Mouse (Mus musculus) regulatory T cell (primary cell): ENCODE data around the gene Arpc1a.
"Not testable (repeated sequence)": the region's sequence is repeated elsewhere in the genome, so short reads cannot be mapped to it uniquely, and the experiment has no call there.

Source experiments
- in situ Hi-C: fragments of 300-600 bp; cut with MboI, MseI; formaldehyde crosslinking; loops from one replicate; pipeline ENCODE4 v1.15.1; 2025; ENCODE audit warnings: high pct_unique_total_duplicates

Gene Arpc1a

GRCm38 (mm10) chr5:145083632-145084451 lies at the start of gene Arpc1a, which contains the start of gene Kpna7:
Gene Arpc1a (plus strand): TSS chr5:145083830.
Gene Kpna7 (minus strand): TSS chr5:145084030.
- in situ Hi-C loops: no loop called here

GRCm38 (mm10) chr5:145041628-145042027 lies 42.0 kb upstream of the Arpc1a start:
- in situ Hi-C loops: no loop called here

- in situ Hi-C loops: not testable (repeated sequence)
These were observed 40.9 kb upstream of the Arpc1a start, which contains the start of gene 1700018F24Rik for GRCm38 (mm10) chr5:145042690-145043089. Gene 1700018F24Rik (plus strand): TSS chr5:145042990.

GRCm38 (mm10) chr5:145054187-145054586 lies 29.4 kb upstream of the Arpc1a start:
- in situ Hi-C loops: not testable (repeated sequence)

GRCm38 (mm10) chr5:145057907-145058306 lies 25.7 kb upstream of the Arpc1a start:
- in situ Hi-C loops: no loop called here

- in situ Hi-C loops: no loop called here
These were observed 24.9 kb upstream of the Arpc1a start for GRCm38 (mm10) chr5:145058722-145059121.

GRCm38 (mm10) chr5:145059524-145059923 lies 24.1 kb upstream of the Arpc1a start:
- in situ Hi-C loops: no loop called here

- in situ Hi-C loops: loop anchor here (10.0 kb wide), 1 partner anchor 1400 kb away; no protein-coding TSS in a partner anchor
These were observed 18.8 kb upstream of the Arpc1a start for GRCm38 (mm10) chr5:145064765-145065340.

- in situ Hi-C loops: loop anchor here (10.0 kb wide), 1 partner anchor 1396 kb away; no protein-coding TSS in a partner anchor
These were observed 14.8 kb upstream of the Arpc1a start for GRCm38 (mm10) chr5:145068863-145069262.

GRCm38 (mm10) chr5:145069707-145070106 lies 13.9 kb upstream of the Arpc1a start:
- in situ Hi-C loops: loop anchor here (10.0 kb wide), 1 partner anchor 1395 kb away; no protein-coding TSS in a partner anchor

GRCm38 (mm10) chr5:145071342-145071741 lies 12.3 kb upstream of the Arpc1a start:
- in situ Hi-C loops: no loop called here

GRCm38 (mm10) chr5:145075081-145075480 lies 8.5 kb upstream of the Arpc1a start:
- in situ Hi-C loops: no loop called here

GRCm38 (mm10) chr5:145081866-145082613 lies 1.6 kb upstream of the Arpc1a start:
- in situ Hi-C loops: no loop called here

- in situ Hi-C loops: not testable (repeated sequence)
These were observed 429 bp upstream of the Arpc1a start for GRCm38 (mm10) chr5:145083201-145083600.

GRCm38 (mm10) chr5:145084822-145085221 lies 1.2 kb downstream of the Arpc1a start:
- in situ Hi-C loops: no loop called here

GRCm38 (mm10) chr5:145088186-145088585 lies 4.6 kb downstream of the Arpc1a start:
- in situ Hi-C loops: no loop called here

- in situ Hi-C loops: loop anchor here (10.0 kb wide), 2 partner anchors 305 to 1585 kb away; no protein-coding TSS in a partner anchor
These were observed 6.2 kb downstream of the Arpc1a start for GRCm38 (mm10) chr5:145089878-145090277.

- in situ Hi-C loops: loop anchor here (10.0 kb wide), 2 partner anchors 311 to 1591 kb away; no protein-coding TSS in a partner anchor
These were observed 12.6 kb downstream of the Arpc1a start for GRCm38 (mm10) chr5:145096195-145096594.

GRCm38 (mm10) chr5:145098340-145098821 lies 14.8 kb downstream of the Arpc1a start:
- in situ Hi-C loops: loop anchor here (10.0 kb wide), 2 partner anchors 314 to 1594 kb away; no protein-coding TSS in a partner anchor

- in situ Hi-C loops: no loop called here
These were observed 17.3 kb downstream of the Arpc1a start for GRCm38 (mm10) chr5:145100960-145101359.

GRCm38 (mm10) chr5:145101451-145101850 lies 17.8 kb downstream of the Arpc1a start:
- in situ Hi-C loops: not testable (repeated sequence)
